Mouse (Mus musculus): ENCODE measurements at regions not wholly inside any gene's neighbourhood (a gene's known extent, or its start where the extent isn't known, plus 50 kb on each side); places are given as distances from the start of the nearest gene placed in this dataset.
"Not testable (repeated sequence)": the region's sequence is repeated elsewhere in the genome, so short reads cannot be mapped to it uniquely, and the experiment has no call there.

- no peaks in the 10 kb centered on the region for H3K4me1 ChIP-seq (ENCODE audit: control insufficient read depth, insufficient read depth, low read length)
- DNase-seq (ENCODE audit: low spot score) (no peak), ATAC-seq (ENCODE audit: insufficient read depth, low FRiP score, low TSS enrichment) (no peak)
- H3K27ac ChIP-seq (ENCODE audit: low read depth, low read length) = no peak overlapping the region
- no peak overlapping the region for H3K4me3 ChIP-seq (ENCODE audit: low read depth, low read length)
- H3K4me2 ChIP-seq (ENCODE audit: low read depth) = no peak overlapping the region
- 81% methylated on average over 3 of the region's 3 CpGs for WGBS
- H3K9ac ChIP-seq (ENCODE audit: low read length) = no peak overlapping the region
- no peaks in the 10 kb centered on the region for H3K9me3 ChIP-seq (ENCODE audit: control insufficient read depth, low read length)
- no peaks in the 10 kb centered on the region for H3K27me3 ChIP-seq (ENCODE audit: control insufficient read depth, insufficient read depth, low read length)
- no peaks in the 10 kb centered on the region for H3K36me3 ChIP-seq (ENCODE audit: control insufficient read depth, insufficient read depth, low read length)
These were observed 106.6 kb upstream of the Gm9972 start for GRCm38 (mm10) chr11:42928916-42929315.

DNA sequence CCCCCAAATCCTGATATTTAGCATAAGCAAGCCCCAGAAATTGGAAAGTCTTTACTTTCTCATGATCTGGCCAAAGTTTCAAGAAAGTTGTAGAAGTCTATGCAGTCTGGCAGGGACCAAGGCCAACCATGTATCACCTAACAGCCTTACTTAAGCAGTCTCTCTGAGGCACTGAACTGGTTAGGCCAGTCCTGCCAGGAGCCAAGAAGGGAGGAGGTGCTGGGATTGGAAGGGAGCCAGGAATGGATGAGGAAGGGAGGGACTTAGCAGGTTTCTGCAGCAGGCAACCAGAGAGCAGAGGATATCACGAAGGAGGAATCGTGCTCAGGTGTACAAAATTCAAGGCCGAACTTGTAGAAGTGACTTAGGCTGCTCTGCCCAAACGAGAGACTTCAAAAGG lies 96.3 kb upstream of the Gm9972 start:
- not testable (repeated sequence) for H3K9me3 ChIP-seq (ENCODE audit: control insufficient read depth, low read length); H3K4me2 ChIP-seq (ENCODE audit: low read depth); H3K36me3 ChIP-seq (ENCODE audit: control insufficient read depth, insufficient read depth, low read length); H3K4me1 ChIP-seq (ENCODE audit: control insufficient read depth, insufficient read depth, low read length); ATAC-seq (ENCODE audit: insufficient read depth, low FRiP score, low TSS enrichment); DNase-seq (ENCODE audit: low spot score); H3K4me3 ChIP-seq (ENCODE audit: low read depth, low read length); H3K27me3 ChIP-seq (ENCODE audit: control insufficient read depth, insufficient read depth, low read length); H3K27ac ChIP-seq (ENCODE audit: low read depth, low read length); H3K9ac ChIP-seq (ENCODE audit: low read length)
- WGBS = 92% methylated on average over 4 of the region's 4 CpGs

DNA sequence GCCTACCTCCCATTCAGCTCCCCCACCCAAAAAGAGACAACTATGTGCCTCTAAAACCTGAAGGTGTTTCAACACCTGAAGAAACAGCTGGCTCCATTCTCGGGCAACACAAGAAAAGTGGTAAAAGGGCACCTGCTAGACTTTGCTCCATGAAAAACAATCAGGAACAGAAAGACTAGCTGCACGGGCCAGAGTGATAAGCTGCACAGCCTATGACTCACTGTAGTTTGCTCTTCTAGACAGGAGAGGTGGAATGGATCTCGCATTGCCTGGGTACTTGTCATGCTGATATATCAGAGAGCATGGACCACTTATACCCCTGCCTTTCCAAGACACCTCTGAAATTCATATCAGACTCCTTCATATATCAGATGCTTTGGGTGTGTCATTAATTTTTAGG lies 94.0 kb upstream of the Gm9972 start:
- 92% methylated on average over 3 of the region's 3 CpGs for WGBS
- ATAC-seq (ENCODE audit: insufficient read depth, low FRiP score, low TSS enrichment) = no peak

DNA sequence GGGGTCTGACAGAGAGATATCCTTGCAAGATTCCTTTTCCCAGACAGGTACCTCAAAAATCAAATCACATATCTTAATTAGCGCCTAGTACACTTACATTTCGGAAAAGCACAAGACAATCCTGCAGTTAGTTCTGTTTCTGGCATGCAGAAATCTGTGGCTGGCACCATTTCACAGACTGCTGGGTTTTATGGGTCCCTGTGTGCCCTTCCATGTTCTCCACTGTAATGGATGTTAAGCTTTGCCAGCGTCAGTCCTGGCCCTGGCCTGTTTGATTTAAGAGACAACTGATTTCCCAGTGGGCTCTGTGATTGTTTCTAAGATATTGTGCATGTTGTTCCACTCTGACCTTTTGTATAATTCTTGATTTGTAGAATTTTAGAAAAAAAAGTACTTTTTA lies 93.3 kb upstream of the Gm9972 start:
- no peak overlapping the region for H3K27ac ChIP-seq (ENCODE audit: low read depth, low read length)
- no peak overlapping the region for H3K4me3 ChIP-seq (ENCODE audit: low read depth, low read length)
- no peak for DNase-seq (ENCODE audit: low spot score)
- no peaks in the 10 kb centered on the region for H3K36me3 ChIP-seq (ENCODE audit: control insufficient read depth, insufficient read depth, low read length)
- H3K4me2 ChIP-seq (ENCODE audit: low read depth) = no peak overlapping the region
- H3K9ac ChIP-seq (ENCODE audit: low read length) = no peak overlapping the region
- WGBS = 80% methylated on average over 3 of the region's 3 CpGs
- no peaks in the 10 kb centered on the region for H3K9me3 ChIP-seq (ENCODE audit: control insufficient read depth, low read length)
- no peaks in the 10 kb centered on the region for H3K4me1 ChIP-seq (ENCODE audit: control insufficient read depth, insufficient read depth, low read length)
- H3K27me3 ChIP-seq (ENCODE audit: control insufficient read depth, insufficient read depth, low read length) = no peaks in the 10 kb centered on the region
- ATAC-seq (ENCODE audit: insufficient read depth, low FRiP score, low TSS enrichment) = no peak

More for the DNA sequence above, 94.0 kb upstream of the Gm9972 start:
- no peak overlapping the region for H3K4me2 ChIP-seq (ENCODE audit: low read depth)
- H3K4me3 ChIP-seq (ENCODE audit: low read depth, low read length) = no peak overlapping the region
- H3K9me3 ChIP-seq (ENCODE audit: control insufficient read depth, low read length) = no peaks in the 10 kb centered on the region
- H3K27ac ChIP-seq (ENCODE audit: low read depth, low read length) = no peak overlapping the region
- no peaks in the 10 kb centered on the region for H3K27me3 ChIP-seq (ENCODE audit: control insufficient read depth, insufficient read depth, low read length)
- H3K4me1 ChIP-seq (ENCODE audit: control insufficient read depth, insufficient read depth, low read length) = no peaks in the 10 kb centered on the region
- no peaks in the 10 kb centered on the region for H3K36me3 ChIP-seq (ENCODE audit: control insufficient read depth, insufficient read depth, low read length)
- DNase-seq (ENCODE audit: low spot score) = no peak
- no peak overlapping the region for H3K9ac ChIP-seq (ENCODE audit: low read length)

DNA sequence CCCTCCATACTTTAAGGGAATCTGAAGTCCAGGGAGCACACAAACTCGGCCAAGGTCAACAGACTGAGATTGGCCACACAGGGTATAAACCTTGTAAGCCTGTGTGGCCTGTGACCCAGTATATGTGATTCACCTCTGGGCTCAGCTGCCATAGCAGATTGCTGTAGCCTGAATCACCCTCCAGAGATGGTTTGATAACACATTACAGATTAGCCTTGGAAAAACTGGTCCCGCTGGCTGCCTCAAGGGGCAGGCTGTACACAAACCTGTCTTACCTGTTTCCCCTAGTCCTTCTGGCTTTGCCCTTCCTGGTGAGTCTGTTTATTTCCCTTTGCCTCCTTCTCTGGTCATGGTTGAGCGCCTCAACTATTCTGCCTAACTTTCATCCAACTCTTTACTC lies 91.0 kb upstream of the Gm9972 start:
- no peak overlapping the region for H3K27ac ChIP-seq (ENCODE audit: low read depth, low read length)

DNA sequence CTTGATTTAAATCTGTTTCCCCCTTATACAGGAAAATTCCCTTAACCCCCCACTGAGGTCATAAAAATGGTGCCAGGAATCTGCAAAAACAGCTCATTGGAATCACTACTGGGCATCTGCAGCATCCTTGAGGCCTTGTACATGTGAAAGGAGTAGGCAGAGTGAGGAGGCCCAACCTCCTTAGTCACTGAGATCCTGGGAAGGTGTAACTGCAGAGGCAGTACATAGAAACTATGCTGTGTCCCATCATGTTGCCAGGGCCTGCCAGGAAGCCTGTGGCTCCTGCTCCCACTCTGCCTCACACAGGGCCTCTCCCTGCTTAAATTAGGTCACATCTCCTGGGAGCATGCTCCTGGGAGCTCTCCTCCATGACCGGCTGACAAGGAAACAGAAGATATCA lies 85.7 kb upstream of the Gm9972 start:
- Histone ChIP-seq H3K4me1 (ENCODE audit: control insufficient read depth, insufficient read depth, low read length) (no peaks in the 10 kb centered on the region), H3K27me3 (ENCODE audit: control insufficient read depth, insufficient read depth, low read length) (no peaks in the 10 kb centered on the region), H3K4me2 (ENCODE audit: low read depth) (no peak overlapping the region), H3K9ac (ENCODE audit: low read length) (no peak overlapping the region), H3K27ac (ENCODE audit: low read depth, low read length) (no peak overlapping the region), H3K9me3 (ENCODE audit: control insufficient read depth, low read length) (no peaks in the 10 kb centered on the region), H3K36me3 (ENCODE audit: control insufficient read depth, insufficient read depth, low read length) (no peaks in the 10 kb centered on the region), H3K4me3 (ENCODE audit: low read depth, low read length) (no peak overlapping the region)
- DNase-seq (ENCODE audit: low spot score) (no peak), ATAC-seq (ENCODE audit: insufficient read depth, low FRiP score, low TSS enrichment) (no peak)
- 89% methylated on average over 1 of the region's 1 CpGs for WGBS

More for the DNA sequence above, 91.0 kb upstream of the Gm9972 start:
- Histone ChIP-seq H3K27me3 (ENCODE audit: control insufficient read depth, insufficient read depth, low read length) (no peaks in the 10 kb centered on the region), H3K9ac (ENCODE audit: low read length) (no peak overlapping the region), H3K4me3 (ENCODE audit: low read depth, low read length) (no peak overlapping the region), H3K4me1 (ENCODE audit: control insufficient read depth, insufficient read depth, low read length) (no peaks in the 10 kb centered on the region), H3K9me3 (ENCODE audit: control insufficient read depth, low read length) (no peaks in the 10 kb centered on the region), H3K4me2 (ENCODE audit: low read depth) (no peak overlapping the region), H3K36me3 (ENCODE audit: control insufficient read depth, insufficient read depth, low read length) (no peaks in the 10 kb centered on the region)
- 74% methylated on average over 3 of the region's 3 CpGs for WGBS
- ATAC-seq (ENCODE audit: insufficient read depth, low FRiP score, low TSS enrichment) = no peak
- DNase-seq (ENCODE audit: low spot score) = no peak

DNA sequence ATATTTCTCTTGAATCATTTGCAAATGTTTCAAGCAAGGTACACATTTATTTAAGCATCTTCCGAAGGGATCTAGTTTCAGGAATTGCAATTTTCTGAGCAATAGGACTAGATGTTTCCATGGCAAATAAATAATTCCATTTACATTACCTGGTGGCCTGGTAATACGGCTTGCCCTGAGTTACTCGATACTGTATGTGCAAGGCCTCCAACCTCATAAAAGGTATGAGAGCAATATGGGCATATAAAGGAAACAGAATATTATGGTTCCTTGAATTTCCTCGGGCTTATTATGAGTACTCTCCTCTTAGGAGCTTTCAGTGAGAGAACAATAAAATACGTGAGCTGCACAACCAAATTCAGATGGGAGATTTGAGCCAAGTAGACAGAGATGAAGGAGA lies 81.4 kb upstream of the Gm9972 start:
- DNase-seq (ENCODE audit: low spot score) (no peak), ATAC-seq (ENCODE audit: insufficient read depth, low FRiP score, low TSS enrichment) (no peak)
- H3K27ac ChIP-seq (ENCODE audit: low read depth, low read length) = no peak overlapping the region
- no peaks in the 10 kb centered on the region for H3K36me3 ChIP-seq (ENCODE audit: control insufficient read depth, insufficient read depth, low read length)
- H3K4me1 ChIP-seq (ENCODE audit: control insufficient read depth, insufficient read depth, low read length) = no peaks in the 10 kb centered on the region
- no peak overlapping the region for H3K4me3 ChIP-seq (ENCODE audit: low read depth, low read length)
- no peak overlapping the region for H3K9ac ChIP-seq (ENCODE audit: low read length)
- H3K9me3 ChIP-seq (ENCODE audit: control insufficient read depth, low read length) = no peaks in the 10 kb centered on the region
- 87% methylated on average over 5 of the region's 5 CpGs for WGBS
- H3K4me2 ChIP-seq (ENCODE audit: low read depth) = no peak overlapping the region
- no peaks in the 10 kb centered on the region for H3K27me3 ChIP-seq (ENCODE audit: control insufficient read depth, insufficient read depth, low read length)

DNA sequence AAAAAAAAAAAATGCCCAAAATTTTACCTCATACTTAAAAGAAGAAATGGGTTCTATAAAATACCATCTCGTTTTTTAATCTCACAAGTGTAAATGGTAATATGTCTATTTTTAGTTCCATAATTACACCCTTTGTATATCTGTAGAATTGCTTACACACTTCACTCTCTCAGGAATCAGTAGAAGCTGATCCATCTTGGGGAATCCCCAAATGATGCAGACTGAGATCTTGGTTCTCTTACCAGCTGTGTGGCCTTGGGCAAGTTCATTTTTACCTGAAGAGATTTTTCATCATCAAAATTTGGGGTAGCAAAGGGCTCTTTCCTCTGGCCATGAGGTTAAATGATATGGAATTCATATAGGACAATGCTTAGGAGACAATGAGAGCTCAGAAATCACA lies 69.8 kb upstream of the Gm9972 start:
- Histone ChIP-seq H3K36me3 (ENCODE audit: control insufficient read depth, insufficient read depth, low read length) (no peaks in the 10 kb centered on the region), H3K9ac (ENCODE audit: low read length) (no peak overlapping the region), H3K4me2 (ENCODE audit: low read depth) (no peak overlapping the region), H3K27me3 (ENCODE audit: control insufficient read depth, insufficient read depth, low read length) (no peaks in the 10 kb centered on the region), H3K9me3 (ENCODE audit: control insufficient read depth, low read length) (no peaks in the 10 kb centered on the region), H3K4me1 (ENCODE audit: control insufficient read depth, insufficient read depth, low read length) (no peaks in the 10 kb centered on the region), H3K4me3 (ENCODE audit: low read depth, low read length) (no peak overlapping the region), H3K27ac (ENCODE audit: low read depth, low read length) (no peak overlapping the region)
- 66% methylated on average over 1 of the region's 1 CpGs for WGBS
- ATAC-seq (ENCODE audit: insufficient read depth, low FRiP score, low TSS enrichment) (no peak), DNase-seq (ENCODE audit: low spot score) (no peak)

- Histone ChIP-seq H3K36me3 (ENCODE audit: control insufficient read depth, insufficient read depth, low read length) (no peaks in the 10 kb centered on the region), H3K4me1 (ENCODE audit: control insufficient read depth, insufficient read depth, low read length) (no peaks in the 10 kb centered on the region), H3K9ac (ENCODE audit: low read length) (no peak overlapping the region), H3K4me3 (ENCODE audit: low read depth, low read length) (no peak overlapping the region), H3K27ac (ENCODE audit: low read depth, low read length) (no peak overlapping the region), H3K9me3 (ENCODE audit: control insufficient read depth, low read length) (no peaks in the 10 kb centered on the region), H3K27me3 (ENCODE audit: control insufficient read depth, insufficient read depth, low read length) (no peaks in the 10 kb centered on the region), H3K4me2 (ENCODE audit: low read depth) (no peak overlapping the region)
- ATAC-seq (ENCODE audit: insufficient read depth, low FRiP score, low TSS enrichment) (0 out of 2 replicates have a peak, but pooled peaks have one; percentile 35), DNase-seq (ENCODE audit: low spot score) (no peak)
- 71% methylated on average over 2 of the region's 2 CpGs for WGBS
These were observed 57.3 kb upstream of the Gm9972 start for GRCm38 (mm10) chr11:42978245-42978644.
